Mouse (Mus musculus): Measurements from ENCODE around the gene Psmg1.

The Psmg1 gene

DNA sequence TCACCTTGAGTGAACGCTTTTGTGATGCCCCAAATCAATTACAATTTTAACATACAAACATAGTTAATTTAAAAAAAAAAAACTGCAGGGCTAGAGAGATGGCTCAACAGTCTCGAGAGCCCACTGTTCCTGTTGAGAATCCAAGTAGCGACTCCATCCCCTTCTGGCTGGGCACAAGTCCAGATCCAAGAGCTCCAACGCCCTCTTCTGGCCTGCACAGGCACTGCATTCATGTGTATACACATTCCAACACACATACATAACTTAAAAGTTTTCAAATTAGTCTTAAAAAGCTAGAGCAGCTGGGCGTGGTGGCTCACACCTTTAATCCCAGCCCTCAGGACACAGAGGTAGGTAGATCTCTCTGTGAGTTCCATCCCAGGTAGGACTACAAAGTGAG lies 34.1 kb downstream of the Psmg1 start:
- no peak for DNase-seq

DNA sequence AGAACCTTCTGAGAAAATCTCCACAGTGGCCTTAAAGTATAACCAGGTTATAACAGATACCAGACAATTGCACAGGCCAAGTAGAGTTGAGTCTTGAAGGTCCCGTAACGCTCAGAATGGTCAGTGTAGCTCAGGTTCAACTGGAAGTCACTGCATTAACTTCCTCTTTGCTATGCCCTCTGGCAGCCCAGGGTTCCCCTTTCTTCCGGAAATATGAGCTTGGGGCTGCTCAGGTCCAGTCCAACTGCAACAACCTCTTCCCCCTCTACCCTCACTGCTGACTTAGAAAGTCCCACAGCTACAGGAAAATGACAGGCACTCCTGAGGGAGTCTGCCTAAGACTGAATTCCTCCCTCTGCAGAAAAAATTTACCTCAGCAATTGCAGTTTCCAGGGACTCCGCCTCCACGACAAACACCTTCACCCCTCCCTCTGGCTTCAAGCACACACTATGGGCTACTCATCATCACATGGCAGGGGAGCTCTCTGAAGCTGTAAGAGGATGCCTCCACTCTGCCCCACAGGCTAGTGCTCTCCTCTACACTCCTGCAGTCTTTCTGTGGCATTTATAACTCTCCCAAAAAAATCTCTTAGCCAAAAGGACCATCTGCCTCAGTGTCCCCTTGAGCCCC lies 34.9 kb downstream of the Psmg1 start:
- no peak for DNase-seq

DNA sequence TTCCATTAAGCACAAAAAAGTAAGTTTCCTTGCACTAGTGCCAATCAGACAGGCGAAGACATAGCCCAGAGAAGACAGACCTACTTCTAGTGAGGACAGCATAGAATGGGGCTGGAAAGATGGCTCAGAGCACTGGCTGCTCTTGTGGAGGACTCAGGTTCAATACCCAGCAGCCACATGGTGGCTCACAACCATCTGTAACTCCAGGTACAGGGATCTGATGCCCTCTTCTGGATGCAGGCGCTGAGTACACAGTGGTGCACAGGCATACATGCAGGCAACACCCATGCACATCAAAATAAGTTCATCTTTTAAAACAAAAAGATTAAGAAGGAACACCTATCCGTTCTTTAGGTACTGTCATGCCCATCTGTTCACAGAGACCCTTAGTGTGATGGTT lies 36.4 kb downstream of the Psmg1 start:
- DNase-seq, result no peak

DNA sequence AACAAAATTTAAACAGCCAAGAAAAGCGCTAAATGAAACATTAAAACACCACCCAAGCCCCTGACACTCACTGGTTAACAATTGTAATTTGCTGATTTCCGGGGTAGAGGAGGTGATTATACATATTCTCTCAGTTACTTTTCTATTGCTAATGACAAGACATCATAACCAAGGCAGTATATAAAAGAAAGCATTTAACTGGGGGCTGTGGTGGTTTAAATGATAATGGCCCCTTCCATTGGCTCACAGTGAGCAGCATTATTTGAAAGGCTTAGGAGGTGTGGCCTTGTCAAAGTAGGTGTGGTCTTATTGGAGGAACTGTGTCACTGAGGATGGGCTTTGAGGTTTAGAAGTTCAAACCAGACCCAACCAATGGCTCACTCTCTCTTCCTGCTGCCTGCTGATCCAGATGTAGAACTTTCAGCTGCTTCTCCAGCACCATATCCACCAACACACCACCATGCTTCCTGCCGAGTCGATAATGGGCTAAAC lies 37.6 kb downstream of the Psmg1 start:
- no peak for DNase-seq

DNA sequence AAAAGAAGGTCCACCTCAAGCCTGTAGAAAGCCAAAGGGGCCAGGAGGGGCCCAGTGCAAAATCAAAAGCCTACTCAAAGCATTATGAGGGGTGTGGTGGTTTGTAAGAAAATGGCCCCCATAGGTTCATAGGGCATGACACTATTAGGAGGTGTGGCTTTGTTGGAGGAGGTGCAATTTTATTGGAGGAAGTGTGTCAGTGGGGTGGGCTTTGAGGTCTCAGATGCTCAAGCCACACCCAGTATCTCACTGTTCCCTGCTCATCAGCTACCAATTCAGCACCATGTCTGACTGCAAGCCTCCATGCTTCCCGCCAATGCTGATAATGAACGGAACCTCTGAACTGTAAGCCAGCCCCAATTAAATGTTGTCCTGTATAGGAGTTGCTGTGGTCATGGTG lies 39.3 kb downstream of the Psmg1 start:
- no peak for DNase-seq

DNA sequence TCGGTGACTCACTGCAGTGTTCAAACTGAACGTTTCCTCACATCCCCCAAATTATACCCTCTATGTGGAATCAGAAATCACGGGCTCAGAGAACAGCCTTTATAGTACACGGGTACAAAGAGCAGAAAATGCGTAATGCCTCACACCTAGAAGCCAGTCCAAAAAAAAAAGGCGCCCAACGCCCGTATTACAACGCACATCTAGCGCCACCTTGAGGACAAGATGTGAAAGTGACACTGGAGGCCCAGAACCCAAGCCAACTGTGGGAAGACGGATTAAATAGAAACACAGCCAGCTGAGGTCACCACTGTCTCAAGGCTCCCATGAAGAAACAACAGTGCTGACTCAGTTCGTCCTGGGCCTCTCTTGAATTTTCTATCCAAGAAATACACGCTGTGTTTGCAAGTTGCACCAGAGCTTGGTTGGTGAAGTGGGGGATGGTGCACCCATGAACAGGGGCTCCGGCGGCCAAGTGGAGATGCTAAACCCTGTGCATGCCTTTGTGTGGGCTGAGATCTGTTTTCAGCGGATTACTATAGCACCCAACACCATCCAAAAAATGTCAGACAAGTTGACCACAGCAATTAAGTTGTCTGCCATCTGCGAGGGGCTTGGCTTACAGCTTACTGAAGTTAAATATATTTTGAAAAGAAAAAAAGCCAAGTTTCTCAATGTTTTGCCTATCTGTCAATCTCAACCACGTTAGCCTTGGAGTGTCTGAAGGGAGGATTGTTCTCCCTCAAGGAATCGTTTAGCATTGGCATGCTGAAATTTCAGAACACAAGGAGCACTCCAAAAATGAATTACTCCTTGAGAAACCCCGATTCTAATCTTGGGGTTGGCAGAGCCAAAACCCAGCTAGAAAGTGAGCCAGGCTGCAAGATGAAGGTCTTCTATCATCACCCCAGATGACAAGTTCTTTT lies 45.1 kb downstream of the Psmg1 start:
- DNase-seq, result peak; percentile 81

DNA sequence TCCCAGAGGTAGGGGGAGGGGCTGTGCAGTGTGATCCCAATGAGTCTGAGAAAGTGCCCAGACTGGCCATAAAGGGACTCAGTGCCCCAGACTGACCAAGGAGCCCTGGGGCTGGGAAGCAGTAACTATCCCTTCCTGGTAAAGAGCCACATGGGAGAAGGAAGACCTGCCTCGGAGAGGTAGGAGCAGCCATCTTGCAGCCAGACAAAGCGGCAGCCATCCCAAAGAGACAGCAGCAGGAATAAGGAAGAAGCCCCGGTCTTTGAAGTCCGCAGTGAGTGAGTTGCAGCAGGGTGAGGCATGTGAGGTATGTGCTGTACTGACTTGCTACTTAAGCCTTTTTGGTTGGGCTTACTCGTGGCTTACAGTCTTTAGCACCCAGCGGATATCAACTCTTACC lies 47.6 kb downstream of the Psmg1 start:
- no peak for DNase-seq

DNA sequence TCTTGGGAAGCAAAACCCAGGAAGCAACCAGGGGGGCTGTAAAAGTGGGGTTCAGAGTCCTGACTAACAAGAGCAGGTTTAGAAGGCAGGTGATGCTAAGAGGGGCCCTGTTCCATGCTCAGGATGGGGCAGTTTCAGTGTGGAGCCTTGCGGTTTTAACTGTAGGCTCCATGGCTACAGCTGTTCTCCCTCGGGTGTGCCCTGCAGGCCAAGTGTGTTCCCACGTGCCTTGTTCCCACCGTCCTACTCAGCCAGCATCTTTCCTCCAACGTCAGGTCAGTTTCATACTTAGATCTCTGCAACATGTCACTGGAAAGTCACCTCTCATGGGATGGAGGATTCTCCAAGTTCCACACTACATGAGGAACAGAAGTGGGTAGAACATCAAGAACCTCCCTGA lies 49.2 kb downstream of the Psmg1 start:
- DNase-seq, result no peak

DNA sequence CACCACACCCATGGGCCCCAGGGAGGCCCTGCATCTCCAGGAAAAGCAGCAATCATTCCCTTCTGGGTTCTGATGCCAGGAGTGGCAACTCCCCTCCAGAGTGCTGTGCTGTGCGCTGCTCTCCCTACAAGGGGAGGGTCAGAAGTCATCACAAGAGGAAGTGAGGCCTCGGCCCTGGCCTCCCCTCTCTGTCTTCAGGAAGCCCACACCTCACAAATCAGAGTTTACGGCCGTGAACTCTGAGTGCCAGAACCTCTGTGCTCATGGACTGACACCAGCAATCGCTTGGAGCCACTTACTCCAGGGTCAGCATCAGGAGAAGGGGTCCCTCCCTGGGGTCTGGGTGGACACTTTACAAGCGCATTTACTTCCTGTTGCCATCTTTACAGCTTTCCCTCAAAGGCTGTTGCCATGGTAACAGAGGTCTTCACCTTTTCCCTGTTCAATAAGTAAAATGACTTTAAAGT lies 55.2 kb downstream of the Psmg1 start:
- no peak for DNase-seq

DNA sequence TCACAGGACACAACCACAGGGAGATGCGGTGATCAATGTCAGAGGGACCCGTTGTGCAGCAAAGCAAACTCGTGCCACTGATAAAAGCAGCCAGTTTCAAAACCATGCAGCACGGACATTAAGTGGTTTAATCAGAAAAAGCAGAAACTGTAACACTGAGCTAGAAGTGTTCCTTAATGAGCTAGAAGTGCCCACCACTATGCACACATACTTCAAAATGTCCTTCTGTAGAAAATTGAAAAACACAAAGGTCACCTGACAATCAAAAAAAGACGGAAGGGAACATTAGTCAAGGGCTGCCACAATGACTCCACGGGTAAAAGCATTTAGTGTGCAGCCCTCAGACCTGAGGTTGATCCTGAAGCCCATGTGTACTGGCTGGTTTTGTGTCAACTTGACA lies 57.9 kb downstream of the Psmg1 start:
- DNase-seq, result no peak

DNA sequence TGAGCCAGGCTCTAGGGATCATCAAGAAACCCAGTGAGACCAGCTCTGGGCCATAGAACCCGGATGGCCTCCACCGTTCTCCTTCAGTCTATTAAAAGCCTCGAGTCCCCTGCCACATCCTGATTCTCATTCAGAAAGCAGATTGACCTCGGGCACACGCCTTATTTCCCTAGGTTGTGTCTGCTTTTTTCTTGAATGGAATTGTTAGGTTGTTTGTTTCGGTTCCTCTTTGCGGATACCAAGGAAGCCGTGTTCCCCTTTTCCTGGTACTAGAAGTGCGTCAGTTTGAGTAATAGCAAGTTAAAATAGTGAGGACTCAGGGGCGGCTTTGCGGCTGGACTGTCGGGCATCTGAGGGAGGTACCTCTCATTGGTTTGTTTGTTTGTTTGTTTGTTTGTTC lies 59.3 kb downstream of the Psmg1 start:
- DNase-seq, result no peak
